Mouse (Mus musculus) E14TG2a.4 (cell line): ENCODE data around the gene Boc.

Source experiments
- H3K27me3 ChIP-seq: 2 replicates; pipeline ENCODE4 v1.6.1; 2014; ENCODE audit warnings: low read length, control low read depth; ENCODE audit not compliant: insufficient read depth
- H3K36me3 ChIP-seq: 2 replicates; pipeline ENCODE4 v1.6.1; 2014; ENCODE audit warnings: low read length, control low read depth; ENCODE audit not compliant: insufficient read depth
- H3K4me1 ChIP-seq: replicated peaks from 2 replicates; pipeline ENCODE4 v1.6.1; 2014; ENCODE audit warnings: low read depth, low read length, control low read depth
- H3K4me3 ChIP-seq: replicated peaks from 2 replicates; pipeline ENCODE4 v1.5.1; 2014; ENCODE audit warnings: mild to moderate bottlenecking, low read length
- H3K9me3 ChIP-seq: 2 replicates; pipeline ENCODE4 v1.6.1; 2014; ENCODE audit warnings: low read length, control low read depth
- CTCF ChIP-seq: conservative IDR thresholded peaks from 2 replicates; pipeline ENCODE4 v1.5.1; 2014; ENCODE audit warnings: low read length
- NANOG ChIP-seq: IDR thresholded peaks from 2 replicates; pipeline ENCODE4 v1.6.1; 2014; ENCODE audit warnings: borderline replicate concordance, low read length, mixed read lengths
- POU5F1 ChIP-seq: IDR thresholded peaks from 2 replicates; pipeline ENCODE4 v1.6.1; 2014; ENCODE audit warnings: low read length, borderline replicate concordance

Gene Boc

DNA sequence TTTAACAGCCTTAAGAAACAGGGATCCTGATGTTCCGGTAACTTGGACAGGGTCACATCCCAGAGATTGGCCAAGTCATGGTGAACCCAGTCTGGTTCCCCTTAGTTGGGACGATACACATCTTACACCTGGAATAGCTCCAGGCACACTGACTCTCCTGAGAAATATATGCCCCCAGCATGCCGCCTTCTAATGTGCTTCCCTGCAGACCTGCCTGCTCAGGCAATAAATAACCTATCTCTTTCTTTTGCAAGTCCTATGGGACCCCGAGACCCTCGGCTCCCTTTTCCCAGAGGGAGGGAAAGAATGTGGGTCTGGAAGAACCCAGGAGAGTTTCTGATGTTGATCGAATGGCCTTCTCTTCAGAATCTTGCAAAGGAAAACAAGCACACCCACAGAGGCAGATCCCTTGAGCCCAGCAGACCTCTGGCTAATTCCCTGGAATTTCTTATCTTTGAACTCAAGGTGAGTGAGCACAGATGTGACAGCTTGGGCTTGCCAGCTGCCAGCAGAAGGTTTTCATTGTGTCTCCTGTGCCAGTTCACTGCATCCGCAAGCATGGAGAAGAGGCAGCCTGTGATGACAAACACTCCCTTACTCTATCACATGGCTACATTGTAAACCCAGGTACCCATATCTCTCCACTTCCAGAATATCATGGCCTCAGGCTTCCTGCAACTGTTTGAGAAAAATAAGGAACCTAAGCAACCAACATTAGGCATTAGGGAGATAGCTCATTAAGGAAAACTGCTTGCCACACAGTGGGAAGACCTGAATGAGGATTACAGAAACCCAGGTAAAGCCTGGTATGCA, 8.6 kb downstream of the Boc start:
- peaks cover 13% of the 10 kb centered on the region for H3K27me3 ChIP-seq
- H3K9me3 ChIP-seq = no peaks in the 10 kb centered on the region
- H3K4me3 ChIP-seq = no peak overlapping the region
- H3K4me1 ChIP-seq = peaks cover 23% of the 10 kb centered on the region
- no peak for TF ChIP-seq POU5F1
- TF ChIP-seq NANOG = no peak
- TF ChIP-seq CTCF = no peak
- H3K36me3 ChIP-seq = no peaks in the 10 kb centered on the region

DNA sequence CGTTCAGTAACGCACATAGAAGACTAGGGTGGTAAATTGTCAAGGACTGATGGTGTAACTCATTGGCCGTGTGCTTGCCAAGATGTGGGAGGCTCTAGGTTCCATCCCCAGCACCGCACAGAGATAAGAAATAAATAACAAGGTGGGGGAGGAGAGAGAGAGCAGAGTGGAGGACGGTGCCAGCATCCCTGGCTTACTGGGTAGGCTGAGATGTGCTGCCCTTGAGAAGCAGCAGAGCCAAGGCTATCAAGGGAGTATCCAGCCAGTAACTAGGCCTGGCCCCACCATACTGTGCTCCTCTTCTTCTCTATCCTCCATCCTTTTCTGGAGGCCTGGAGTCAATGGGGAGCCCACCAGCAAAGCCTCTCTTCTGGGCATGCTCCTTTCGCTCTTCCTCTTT, 9.3 kb downstream of the Boc start:
- Histone ChIP-seq H3K4me3 (no peak overlapping the region), H3K4me1 (peaks cover 23% of the 10 kb centered on the region), H3K27me3 (peaks cover 9% of the 10 kb centered on the region; the same call in 1 of the 2 replicates), H3K9me3 (no peaks in the 10 kb centered on the region), H3K36me3 (no peaks in the 10 kb centered on the region)
- no peak for TF ChIP-seq POU5F1
- TF ChIP-seq CTCF = no peak
- TF ChIP-seq NANOG = no peak

DNA sequence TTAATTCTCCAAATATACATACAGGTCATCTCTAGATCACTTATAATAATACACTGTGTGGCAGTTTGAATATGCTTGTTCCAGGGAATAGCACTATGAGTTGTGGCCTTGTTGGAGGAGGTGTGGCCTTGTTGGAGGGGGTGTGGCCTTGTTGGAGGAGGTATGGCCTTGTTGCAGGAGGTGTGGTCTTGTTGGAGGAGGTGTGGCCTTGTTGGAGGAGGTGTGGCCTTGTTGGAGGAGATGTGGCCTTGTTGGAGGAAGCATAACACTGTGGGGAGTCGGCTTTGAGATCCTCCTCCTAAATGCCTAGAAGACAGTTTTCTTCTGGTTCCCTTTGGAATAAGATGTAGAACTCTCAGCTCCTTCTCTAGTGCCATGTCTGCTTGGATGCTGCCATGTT, 10.7 kb downstream of the Boc start:
- H3K4me1 ChIP-seq = peaks cover 26% of the 10 kb centered on the region
- H3K9me3 ChIP-seq = no peaks in the 10 kb centered on the region
- H3K27me3 ChIP-seq = peaks cover 3% of the 10 kb centered on the region; the same call in 1 of the 2 replicates
- H3K4me3 ChIP-seq = no peak overlapping the region
- TF ChIP-seq POU5F1 (no peak), CTCF (no peak), NANOG (no peak)
- no peaks in the 10 kb centered on the region for H3K36me3 ChIP-seq

DNA sequence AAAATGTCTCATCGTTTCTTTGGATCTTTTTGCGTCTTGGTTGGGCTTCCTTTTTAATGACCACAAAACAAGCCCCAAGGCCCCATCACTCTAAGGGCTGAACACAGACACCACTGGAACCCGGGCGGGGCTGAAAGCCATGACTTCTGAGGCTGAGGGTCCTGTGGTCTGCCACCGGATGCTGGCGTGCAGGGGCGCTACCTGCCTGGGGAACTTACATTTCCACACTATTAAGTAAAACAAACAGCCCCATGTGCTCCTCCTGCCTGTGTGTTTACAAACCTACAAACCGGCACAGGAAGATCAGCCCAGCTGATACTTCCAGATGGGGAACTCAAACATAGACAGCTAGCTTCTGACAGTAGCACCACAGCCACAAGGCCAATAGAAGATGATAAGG, 11.9 kb downstream of the Boc start:
- Histone ChIP-seq H3K36me3 (no peaks in the 10 kb centered on the region), H3K4me3 (no peak overlapping the region), H3K27me3 (0 out of 2 replicates have a peak, but pooled peaks cover 3% of the 10 kb centered on the region), H3K9me3 (no peaks in the 10 kb centered on the region), H3K4me1 (peaks cover 29% of the 10 kb centered on the region)
- TF ChIP-seq NANOG = no peak
- TF ChIP-seq CTCF = no peak
- TF ChIP-seq POU5F1 = no peak

DNA sequence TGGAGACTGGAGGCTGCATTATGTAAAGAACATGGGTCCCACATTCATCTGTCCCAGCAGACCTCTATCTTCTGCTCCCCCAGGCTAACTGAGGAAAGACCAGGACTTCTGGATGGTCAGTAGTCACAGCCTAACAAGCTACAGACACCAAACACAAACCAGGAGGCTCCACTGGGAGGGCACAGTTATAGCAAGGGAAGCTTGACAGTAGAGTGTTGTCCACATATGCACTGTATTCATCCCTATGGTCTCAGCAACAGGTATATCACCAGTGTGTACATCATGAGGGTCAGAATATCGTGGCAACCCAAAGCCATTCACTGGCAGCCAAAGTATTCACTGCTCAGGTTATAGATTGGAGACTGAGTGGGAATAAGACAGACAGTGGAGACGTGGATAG, 12.8 kb downstream of the Boc start:
- Histone ChIP-seq H3K9me3 (no peaks in the 10 kb centered on the region), H3K4me1 (peaks cover 25% of the 10 kb centered on the region), H3K4me3 (no peak overlapping the region), H3K27me3 (0 out of 2 replicates have a peak, but pooled peaks cover 3% of the 10 kb centered on the region), H3K36me3 (no peaks in the 10 kb centered on the region)
- TF ChIP-seq CTCF (no peak), POU5F1 (no peak), NANOG (no peak)

DNA sequence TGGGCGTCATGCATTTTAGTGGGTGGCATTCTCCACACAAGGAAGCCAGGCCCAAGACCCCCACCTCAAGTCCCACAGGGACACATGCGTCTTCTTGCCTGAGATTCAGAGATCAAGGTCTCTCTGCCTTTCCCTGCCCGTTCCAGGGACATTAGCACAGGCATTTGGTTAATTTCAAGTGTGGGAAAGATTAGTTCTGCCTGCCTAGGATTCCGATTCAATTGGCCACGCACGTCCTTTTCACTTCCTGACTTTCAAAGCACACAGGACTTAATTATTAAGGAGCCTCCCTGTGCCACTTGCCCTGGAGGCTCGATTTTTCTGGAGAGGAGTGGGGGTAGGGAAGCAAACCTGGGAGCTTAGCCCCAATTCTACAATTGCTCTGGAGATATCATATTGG, 13.5 kb downstream of the Boc start:
- TF ChIP-seq NANOG (no peak), POU5F1 (no peak), CTCF (no peak)
- Histone ChIP-seq H3K36me3 (no peaks in the 10 kb centered on the region), H3K4me3 (no peak overlapping the region), H3K9me3 (no peaks in the 10 kb centered on the region), H3K4me1 (peaks cover 21% of the 10 kb centered on the region), H3K27me3 (0 out of 2 replicates have a peak, but pooled peaks cover 3% of the 10 kb centered on the region)

DNA sequence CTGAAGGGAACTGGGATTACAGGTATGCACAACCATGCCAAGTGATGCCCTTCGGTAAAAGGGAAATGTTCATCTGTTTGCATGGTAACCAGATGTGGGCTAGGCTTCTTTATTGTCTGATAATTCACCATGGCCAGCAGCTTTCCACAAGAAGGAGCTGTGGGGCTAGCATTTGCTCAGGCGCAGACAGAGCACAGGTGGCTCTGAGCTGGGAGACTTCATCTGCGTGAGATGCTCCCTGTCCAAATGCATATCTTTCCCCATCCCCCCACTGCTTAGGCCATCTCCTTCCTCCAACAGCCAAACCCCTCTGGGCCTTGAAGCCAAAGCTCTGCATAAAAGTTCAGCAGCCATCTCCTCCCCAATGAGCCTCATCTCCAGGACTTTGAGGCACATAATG, 15.6 kb downstream of the Boc start:
- Histone ChIP-seq H3K36me3 (no peaks in the 10 kb centered on the region), H3K4me1 (peaks cover 21% of the 10 kb centered on the region), H3K9me3 (no peaks in the 10 kb centered on the region), H3K27me3 (0 out of 2 replicates have a peak, but pooled peaks cover 3% of the 10 kb centered on the region), H3K4me3 (no peak overlapping the region)
- TF ChIP-seq POU5F1 = no peak
- no peak for TF ChIP-seq NANOG
- no peak for TF ChIP-seq CTCF

DNA sequence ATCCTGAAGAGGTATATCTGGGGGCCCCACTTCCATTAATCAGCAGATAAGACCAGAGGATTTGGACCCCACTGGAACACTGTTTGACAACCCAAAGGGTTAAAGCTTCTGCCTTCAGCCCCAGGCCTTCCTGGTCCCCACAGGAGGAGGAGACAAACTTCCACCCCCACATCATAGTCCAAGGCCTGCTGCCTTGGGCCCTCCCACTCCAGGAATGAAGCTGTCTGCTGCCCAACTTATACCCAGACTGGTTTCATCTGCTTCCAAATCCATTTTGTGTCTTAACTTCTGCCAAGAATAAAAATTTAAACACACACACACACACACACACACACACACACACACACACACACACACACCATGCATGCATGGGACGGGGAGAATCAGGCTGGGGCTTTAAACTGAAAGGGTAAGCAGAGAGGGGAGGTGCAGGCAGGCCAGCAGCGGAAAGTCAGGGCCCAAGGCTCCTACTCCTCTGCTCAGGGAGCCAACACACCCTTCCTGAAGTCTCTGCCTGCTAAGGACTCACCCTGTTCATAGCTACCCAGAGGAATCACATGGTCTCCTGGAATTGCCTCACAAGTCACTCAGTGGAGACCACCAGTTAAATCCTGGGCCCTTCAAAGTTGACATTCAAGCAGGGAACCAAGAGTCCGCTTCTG, 16.5 kb downstream of the Boc start:
- Histone ChIP-seq H3K27me3 (0 out of 2 replicates have a peak, but pooled peaks cover 3% of the 10 kb centered on the region), H3K9me3 (no peaks in the 10 kb centered on the region), H3K4me1 (peaks cover 21% of the 10 kb centered on the region), H3K4me3 (no peak overlapping the region), H3K36me3 (no peaks in the 10 kb centered on the region)
- no peak for TF ChIP-seq POU5F1
- TF ChIP-seq NANOG = no peak
- TF ChIP-seq CTCF = no peak

DNA sequence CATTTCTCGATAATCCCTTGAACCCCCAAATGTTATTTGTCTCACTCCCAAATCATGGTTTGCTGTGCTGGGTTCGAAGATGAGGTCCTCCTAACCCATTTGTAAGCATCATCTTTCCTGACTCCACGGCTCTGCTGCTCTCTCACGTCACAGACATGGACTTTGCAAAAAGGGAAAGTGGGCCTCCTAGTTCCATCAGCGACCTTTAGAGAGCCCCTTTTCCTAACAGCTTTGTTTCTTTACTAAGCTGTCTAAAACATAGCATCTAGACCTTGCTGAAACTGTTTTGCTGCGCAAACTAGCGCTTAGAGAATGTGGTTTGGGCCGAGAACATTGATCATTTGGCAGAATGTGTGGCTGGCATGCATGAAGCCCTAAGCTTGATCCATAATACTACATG, 19.1 kb downstream of the Boc start:
- no peaks in the 10 kb centered on the region for H3K27me3 ChIP-seq
- no peaks in the 10 kb centered on the region for H3K36me3 ChIP-seq
- H3K4me3 ChIP-seq = no peak overlapping the region
- peaks cover 16% of the 10 kb centered on the region for H3K4me1 ChIP-seq
- no peaks in the 10 kb centered on the region for H3K9me3 ChIP-seq
- TF ChIP-seq NANOG (no peak), CTCF (no peak), POU5F1 (no peak)
